Mouse (Mus musculus) erythroblast, embryonic 14.5 days (primary cell): ENCODE data around the gene Cep57l1. TPM values are rescaled to one million over a fixed set of nuclear protein-coding genes. Genes with fewer than 3 reads are reported as not detected.

Source experiments
- H3K27me3 ChIP-seq: 2 replicates; pipeline ENCODE4 v1.6.1; 2012; ENCODE audit warnings: inconsistent platforms; ENCODE audit not compliant: control insufficient read depth
- H3K36me3 ChIP-seq: 2 replicates; pipeline ENCODE4 v1.6.1; 2012; ENCODE audit warnings: mild to moderate bottlenecking, inconsistent platforms; ENCODE audit not compliant: control insufficient read depth
- H3K4me1 ChIP-seq: 2 replicates; pipeline ENCODE4 v1.6.1; 2012; ENCODE audit warnings: inconsistent platforms; ENCODE audit not compliant: control insufficient read depth
- H3K4me3 ChIP-seq: replicated peaks from 2 replicates; pipeline ENCODE3; 2012; ENCODE audit warnings: moderate library complexity, mild to moderate bottlenecking, inconsistent platforms
- H3K9me3 ChIP-seq: 2 replicates; pipeline ENCODE4 v1.6.1; 2012; ENCODE audit warnings: low read length, inconsistent platforms, mixed read lengths; ENCODE audit not compliant: control insufficient read depth
- GATA1 ChIP-seq: IDR thresholded peaks from 2 replicates; pipeline ENCODE4 v1.6.1; 2012; ENCODE audit warnings: low read length, inconsistent platforms, mixed read lengths
- TAL1 ChIP-seq: IDR thresholded peaks from 3 replicates; pipeline ENCODE4 v1.6.1; 2012; ENCODE audit warnings: low read length, inconsistent platforms, mixed read lengths
- polyA plus RNA-seq: library from polyadenylated mRNA; stranded (reverse); fragments of >175 nt; gene quantifications from 2 replicates; pipeline ENCODE4 v1.2.3, GENCODE M21; 2012

The Cep57l1 gene
- polyA plus RNA-seq, 1 experiment = 0.10 TPM

DNA sequence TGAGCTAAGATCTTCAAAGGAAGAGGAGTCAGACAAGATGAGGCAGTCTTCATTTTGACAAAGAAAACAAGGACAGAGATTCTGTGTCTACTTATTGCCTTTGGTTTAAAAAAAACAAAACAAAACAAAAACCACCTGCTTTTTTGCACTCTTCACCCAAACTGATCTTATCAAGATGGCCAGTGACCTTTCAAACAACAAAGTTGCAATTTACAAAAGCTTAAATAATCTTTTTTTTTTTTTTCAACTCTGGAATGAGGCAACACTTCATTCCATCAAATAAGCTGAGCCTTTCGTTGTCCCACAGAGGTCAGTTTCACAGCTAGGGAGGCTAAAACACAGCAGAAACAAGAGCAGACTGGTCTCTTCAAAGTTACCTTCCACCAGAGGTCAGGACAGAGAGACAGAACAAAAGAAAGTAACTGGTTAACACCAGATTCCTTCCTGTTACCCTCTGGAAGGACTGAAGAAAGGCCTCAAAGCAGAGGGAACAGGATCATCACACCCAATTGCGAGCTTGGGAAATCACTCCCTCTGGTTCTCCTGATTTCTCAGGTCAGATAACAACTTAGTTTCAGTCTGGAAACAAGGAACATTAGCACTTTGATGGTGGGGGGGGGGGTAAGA, 3.8 kb downstream of the Cep57l1 start:
- TF ChIP-seq TAL1 (no peak), GATA1 (no peak)
- Histone ChIP-seq H3K9me3 (peaks cover 28% of the 10 kb centered on the region), H3K27me3 (no peaks in the 10 kb centered on the region), H3K4me3 (no peak overlapping the region), H3K36me3 (peaks cover 46% of the 10 kb centered on the region), H3K4me1 (peaks cover 18% of the 10 kb centered on the region)

DNA sequence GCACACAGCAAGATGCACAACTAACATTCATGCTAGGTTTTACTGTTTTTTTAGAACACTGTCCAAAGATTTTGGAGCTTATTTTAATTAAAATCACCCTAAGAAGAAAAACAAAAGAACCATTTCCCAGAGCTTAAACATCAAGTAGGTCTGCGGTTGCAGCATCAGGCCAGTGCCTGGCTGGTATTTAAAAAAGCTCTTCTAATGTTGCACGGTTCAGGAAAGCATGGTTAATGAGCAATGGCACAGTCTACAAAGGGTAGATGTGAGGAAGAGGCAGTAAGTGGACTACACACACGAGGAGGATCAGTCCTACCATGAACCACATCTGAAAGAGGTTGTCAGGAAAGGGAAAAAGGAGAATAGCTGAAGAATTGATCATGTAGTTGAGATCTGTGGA, 5.0 kb downstream of the Cep57l1 start:
- TF ChIP-seq TAL1 (no peak), GATA1 (no peak)
- H3K4me1 ChIP-seq = peaks cover 13% of the 10 kb centered on the region

DNA sequence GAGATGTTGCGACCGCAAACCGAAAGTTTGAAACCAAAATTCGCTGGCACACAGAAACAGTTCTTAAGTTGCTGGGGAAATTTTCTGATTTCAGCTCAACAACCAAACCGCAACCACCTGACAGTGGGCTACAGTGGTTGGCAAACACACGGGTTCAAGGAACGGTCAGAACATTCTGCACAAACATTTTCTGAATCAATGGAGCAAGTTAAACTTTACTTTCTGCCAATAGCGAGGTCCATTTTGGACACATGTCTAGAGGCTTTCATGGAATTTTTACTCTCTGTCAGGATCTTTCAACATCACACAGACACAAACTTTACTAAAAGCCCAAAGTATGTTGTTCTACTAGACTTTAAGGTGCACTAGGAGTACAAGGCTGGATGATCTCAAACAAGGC, 6.2 kb downstream of the Cep57l1 start:
- H3K4me3 ChIP-seq = no peak overlapping the region
- peaks cover 70% of the 10 kb centered on the region for H3K36me3 ChIP-seq
- peaks cover 47% of the 10 kb centered on the region for H3K9me3 ChIP-seq

More for the DNA sequence above, 5.0 kb downstream of the Cep57l1 start:
- Histone ChIP-seq H3K27me3 (no peaks in the 10 kb centered on the region), H3K36me3 (peaks cover 58% of the 10 kb centered on the region), H3K9me3 (peaks cover 39% of the 10 kb centered on the region), H3K4me3 (no peak overlapping the region)

DNA sequence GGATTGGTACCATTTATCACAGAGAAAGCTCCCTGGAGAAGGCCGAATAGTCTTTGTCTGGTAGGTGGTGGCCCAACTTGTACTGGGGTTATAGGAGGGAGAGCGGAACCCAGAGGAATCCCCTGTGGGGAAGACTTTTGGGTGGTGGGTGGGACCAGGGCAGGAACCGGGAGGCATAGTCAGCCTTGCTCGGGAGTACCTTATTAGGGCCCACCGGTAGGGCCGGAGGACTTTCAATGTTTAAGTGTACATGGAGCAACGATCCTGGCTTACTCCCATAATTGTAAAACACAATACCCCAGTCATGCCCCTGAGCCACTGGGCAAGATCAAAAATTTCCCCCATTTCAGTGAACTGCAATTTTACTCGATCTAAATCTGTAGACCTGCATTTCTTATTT, 12.4 kb downstream of the Cep57l1 start:
- Histone ChIP-seq H3K27me3 (no peaks in the 10 kb centered on the region), H3K9me3 (peaks cover 60% of the 10 kb centered on the region), H3K36me3 (peaks cover 71% of the 10 kb centered on the region), H3K4me3 (no peak overlapping the region), H3K4me1 (0 out of 2 replicates have a peak, but pooled peaks cover 2% of the 10 kb centered on the region)
- TF ChIP-seq TAL1 = no peak
- TF ChIP-seq GATA1 = no peak

More for the DNA sequence above, 6.2 kb downstream of the Cep57l1 start:
- TF ChIP-seq GATA1 (no peak), TAL1 (no peak)
- no peaks in the 10 kb centered on the region for H3K27me3 ChIP-seq
- H3K4me1 ChIP-seq = peaks cover 9% of the 10 kb centered on the region

- Histone ChIP-seq H3K27me3 (no peaks in the 10 kb centered on the region), H3K4me1 (0 out of 2 replicates have a peak, but pooled peaks cover 2% of the 10 kb centered on the region)
Measured at GRCm38 (mm10) chr10:41792375-41792774, 17.3 kb downstream of the Cep57l1 start.

GRCm38 (mm10) chr10:41767254-41767653, 42.4 kb downstream of the Cep57l1 start:
- Histone ChIP-seq H3K4me3 (no peak overlapping the region), H3K27me3 (no peaks in the 10 kb centered on the region), H3K4me1 (no peaks in the 10 kb centered on the region), H3K9me3 (no peaks in the 10 kb centered on the region), H3K36me3 (no peaks in the 10 kb centered on the region)
- TF ChIP-seq GATA1 (no peak), TAL1 (no peak)

More at GRCm38 (mm10) chr10:41792375-41792774, 17.3 kb downstream of the Cep57l1 start:
- Histone ChIP-seq H3K36me3 (peaks cover 22% of the 10 kb centered on the region), H3K4me3 (no peak overlapping the region), H3K9me3 (peaks cover 21% of the 10 kb centered on the region)
- no peak for TF ChIP-seq TAL1
- no peak for TF ChIP-seq GATA1

DNA sequence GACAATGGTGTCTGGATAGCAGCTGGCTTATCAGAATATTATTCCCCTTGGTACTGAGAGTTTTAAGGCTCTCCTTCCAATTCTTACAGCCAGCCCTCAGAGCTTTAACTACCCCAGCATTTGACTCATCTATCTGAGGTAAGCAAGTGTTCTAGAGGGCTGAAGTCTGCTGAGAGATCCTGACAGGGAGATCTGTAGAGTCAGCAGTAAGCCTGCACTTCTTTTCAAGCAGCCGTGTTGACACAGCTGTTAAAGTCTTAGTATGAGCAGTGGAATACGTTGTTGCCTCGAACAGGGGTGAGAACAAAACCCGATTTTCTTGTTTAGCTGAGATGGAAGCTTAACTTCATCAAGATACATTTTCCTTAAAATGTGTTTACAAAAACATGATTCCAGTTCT, 43.4 kb downstream of the Cep57l1 start:
- Histone ChIP-seq H3K9me3 (no peaks in the 10 kb centered on the region), H3K4me3 (no peak overlapping the region), H3K36me3 (no peaks in the 10 kb centered on the region), H3K4me1 (no peaks in the 10 kb centered on the region), H3K27me3 (no peaks in the 10 kb centered on the region)
- TF ChIP-seq TAL1 (no peak), GATA1 (no peak)

DNA sequence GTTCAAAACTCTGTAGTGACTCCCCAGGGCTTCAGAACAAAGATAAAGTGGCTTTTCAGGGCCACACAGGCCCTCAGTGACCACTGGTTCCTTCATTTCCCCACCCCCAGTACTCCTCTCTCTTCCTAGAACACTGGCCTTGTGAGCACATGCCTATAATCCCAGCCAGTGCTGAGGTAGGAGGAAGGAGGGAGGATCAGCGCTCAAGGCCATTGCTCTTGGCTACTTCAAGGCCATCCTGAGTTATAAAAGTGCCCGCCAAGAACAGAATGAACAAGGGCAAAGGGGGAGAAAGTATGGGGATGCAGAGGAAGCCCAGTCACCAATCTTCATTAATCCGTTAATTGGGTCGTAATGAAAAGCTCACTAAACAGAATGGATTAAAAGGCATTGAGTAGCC, 44.1 kb downstream of the Cep57l1 start:
- TF ChIP-seq GATA1 (no peak), TAL1 (no peak)
- Histone ChIP-seq H3K36me3 (peaks cover 4% of the 10 kb centered on the region), H3K27me3 (no peaks in the 10 kb centered on the region), H3K4me3 (no peak overlapping the region), H3K4me1 (no peaks in the 10 kb centered on the region), H3K9me3 (no peaks in the 10 kb centered on the region)

DNA sequence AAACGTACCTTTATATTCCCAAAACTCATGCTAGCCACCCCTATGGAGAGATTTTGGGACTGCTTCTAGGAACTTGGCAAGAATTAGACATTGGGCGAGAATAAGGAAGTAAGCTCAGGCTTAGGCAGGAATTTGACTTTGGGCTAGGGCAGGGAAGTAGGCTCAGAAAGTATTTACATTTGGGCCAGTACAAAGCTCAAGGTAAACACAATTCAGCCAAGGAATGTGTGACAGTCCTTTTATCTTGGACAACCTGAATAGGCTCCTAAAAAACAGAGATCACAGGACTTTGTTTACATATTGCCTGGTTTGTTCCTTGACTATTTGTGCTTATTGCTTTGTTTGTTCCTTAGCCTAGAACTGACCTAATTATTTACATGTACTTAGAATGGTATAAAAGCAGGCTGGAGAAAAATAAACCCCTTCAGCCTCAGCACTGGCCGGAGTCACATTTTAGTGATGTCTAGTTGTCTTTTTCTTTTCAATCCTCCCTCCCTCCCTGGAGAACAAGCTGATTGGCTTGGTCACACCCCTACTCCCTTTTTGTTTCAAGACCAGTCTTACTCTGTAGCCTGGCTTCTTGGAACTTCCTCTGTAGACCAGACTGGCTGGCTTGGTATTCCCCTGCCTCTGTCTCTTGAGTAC, 45.8 kb downstream of the Cep57l1 start:
- Histone ChIP-seq H3K4me3 (no peak overlapping the region), H3K9me3 (no peaks in the 10 kb centered on the region), H3K4me1 (peaks cover 2% of the 10 kb centered on the region), H3K36me3 (peaks cover 4% of the 10 kb centered on the region), H3K27me3 (no peaks in the 10 kb centered on the region)
- TF ChIP-seq GATA1 (no peak), TAL1 (no peak)
